Mouse (Mus musculus) macrophage (primary cell): ENCODE measurements around the gene Pln. TPM values are rescaled to one million over a fixed set of nuclear protein-coding genes. Genes with fewer than 3 reads are reported as not detected.
A peak's percentile ranks its signal among the peaks of the same experiment; 100 is the strongest.

ENCODE experiments used
- H3K27ac ChIP-seq: fragments of 350-480 bp; formaldehyde crosslinking; 2 replicates; pipeline ENCODE4 v1.9.0; 2021
- H3K36me3 ChIP-seq: fragments of 350-480 bp; formaldehyde crosslinking; 2 replicates; pipeline ENCODE4 v1.9.0; 2021; ENCODE audit errors: inconsistent target
- H3K4me3 ChIP-seq: fragments of 350-480 bp; formaldehyde crosslinking; 2 replicates; pipeline ENCODE4 v1.9.0; 2021; ENCODE audit errors: inconsistent target
- H3K79me2 ChIP-seq: fragments of 350-480 bp; formaldehyde crosslinking; 2 replicates; pipeline ENCODE4 v1.9.0; 2021; ENCODE audit errors: inconsistent target
- WGBS: methylation state at CpG from one replicate; pipeline ENCODE4 v1.1.7; 2026; ENCODE audit warnings: inconsistent platforms; ENCODE audit not compliant: missing documents; 5-methylcytosine and 5-hydroxymethylcytosine counted together
- polyA plus RNA-seq: library from polyadenylated mRNA; stranded (reverse); fragments of 250-400 nt; gene quantifications from 3 replicates; pipeline ENCODE4 v1.2.4, GENCODE M21; 2018; ENCODE audit warnings: inconsistent platforms

The Pln gene
- polyA plus RNA-seq, 1 experiment from 2014 or later: not detected

- Histone ChIP-seq H3K36me3 (peaks cover 4% of the 10 kb centered on the region; the same call in 1 of the 2 replicates), H3K4me3 (no peak overlapping the region), H3K27ac (no peak overlapping the region), H3K79me2 (no peaks in the 10 kb centered on the region; the same call in 1 of the 2 replicates)
- 91% methylated on average over 6 of the region's 10 CpGs for WGBS
These were observed 6.4 kb downstream of the Pln start for GRCm38 (mm10) chr10:53343865-53344264.

- Histone ChIP-seq H3K27ac (no peak overlapping the region), H3K36me3 (peaks cover 5% of the 10 kb centered on the region; the same call in 1 of the 2 replicates)
- 67% methylated on average over 4 of the region's 4 CpGs for WGBS
These were observed 8.0 kb downstream of the Pln start for GRCm38 (mm10) chr10:53345508-53345907.

GRCm38 (mm10) chr10:53346506-53346905, 9.0 kb downstream of the Pln start:
- Histone ChIP-seq H3K27ac (no peak overlapping the region), H3K79me2 (no peaks in the 10 kb centered on the region; the same call in 1 of the 2 replicates), H3K36me3 (peaks cover 5% of the 10 kb centered on the region; the same call in 1 of the 2 replicates), H3K4me3 (no peak overlapping the region)
- WGBS: 67% methylated on average over 3 of the region's 3 CpGs

More at GRCm38 (mm10) chr10:53345508-53345907, 8.0 kb downstream of the Pln start:
- Histone ChIP-seq H3K79me2 (no peaks in the 10 kb centered on the region; the same call in 1 of the 2 replicates), H3K4me3 (no peak overlapping the region)

GRCm38 (mm10) chr10:53346916-53347315, 9.4 kb downstream of the Pln start:
- 79% methylated on average over 5 of the region's 5 CpGs for WGBS
- Histone ChIP-seq H3K27ac (no peak overlapping the region), H3K79me2 (no peaks in the 10 kb centered on the region; the same call in 1 of the 2 replicates), H3K36me3 (peaks cover 5% of the 10 kb centered on the region; the same call in 1 of the 2 replicates), H3K4me3 (no peak overlapping the region)

- H3K4me3 ChIP-seq: no peak overlapping the region
- H3K27ac ChIP-seq: no peak overlapping the region
- no peaks in the 10 kb centered on the region; the same call in 1 of the 2 replicates for H3K79me2 ChIP-seq
- H3K36me3 ChIP-seq: peaks cover 5% of the 10 kb centered on the region; the same call in 1 of the 2 replicates
- 58% methylated on average over 10 of the region's 10 CpGs for WGBS
These were observed 10.6 kb downstream of the Pln start for GRCm38 (mm10) chr10:53347787-53348755.

GRCm38 (mm10) chr10:53349254-53349653, 11.8 kb downstream of the Pln start:
- H3K79me2 ChIP-seq: no peaks in the 10 kb centered on the region; the same call in 1 of the 2 replicates
- H3K36me3 ChIP-seq: peaks cover 5% of the 10 kb centered on the region; the same call in 1 of the 2 replicates
- 100% methylated on average over 1 of the region's 1 CpGs for WGBS
- H3K27ac ChIP-seq: no peak overlapping the region
- no peak overlapping the region for H3K4me3 ChIP-seq

GRCm38 (mm10) chr10:53353665-53354064, 16.2 kb downstream of the Pln start:
- no peak overlapping the region for H3K4me3 ChIP-seq
- no peak overlapping the region for H3K27ac ChIP-seq
- no peaks in the 10 kb centered on the region for H3K79me2 ChIP-seq
- H3K36me3 ChIP-seq: peaks cover 17% of the 10 kb centered on the region; the same call in 1 of the 2 replicates
- WGBS: 93% methylated on average over 3 of the region's 3 CpGs

GRCm38 (mm10) chr10:53359016-53359415, 21.5 kb downstream of the Pln start:
- Histone ChIP-seq H3K79me2 (peaks cover 17% of the 10 kb centered on the region; the same call in 1 of the 2 replicates), H3K4me3 (no peak overlapping the region)

GRCm38 (mm10) chr10:53364311-53364710, 26.8 kb downstream of the Pln start:
- no peak overlapping the region for H3K4me3 ChIP-seq
- no peak overlapping the region for H3K27ac ChIP-seq
- H3K79me2 ChIP-seq: peaks cover 47% of the 10 kb centered on the region; the same call in 1 of the 2 replicates
- H3K36me3 ChIP-seq: no peaks in the 10 kb centered on the region

More at GRCm38 (mm10) chr10:53359016-53359415, 21.5 kb downstream of the Pln start:
- Histone ChIP-seq H3K27ac (no peak overlapping the region), H3K36me3 (peaks cover 13% of the 10 kb centered on the region; the same call in 1 of the 2 replicates)
- WGBS: 97% methylated on average over 3 of the region's 3 CpGs

GRCm38 (mm10) chr10:53367265-53367664, 29.8 kb downstream of the Pln start:
- Histone ChIP-seq H3K79me2 (peaks cover 55% of the 10 kb centered on the region; the same call in 1 of the 2 replicates), H3K36me3 (no peaks in the 10 kb centered on the region), H3K4me3 (no peak overlapping the region), H3K27ac (no peak overlapping the region)
- WGBS: 100% methylated on average over 2 of the region's 2 CpGs

- Histone ChIP-seq H3K4me3 (no peak overlapping the region), H3K36me3 (no peaks in the 10 kb centered on the region), H3K79me2 (peaks cover 78% of the 10 kb centered on the region), H3K27ac (no peak overlapping the region)
- WGBS: 40% methylated on average over 6 of the region's 6 CpGs
These were observed 36.6 kb downstream of the Pln start for GRCm38 (mm10) chr10:53373885-53374578.

- peaks cover 57% of the 10 kb centered on the region for H3K79me2 ChIP-seq
- no peak overlapping the region for H3K4me3 ChIP-seq
- no peak overlapping the region for H3K27ac ChIP-seq
- H3K36me3 ChIP-seq: no peaks in the 10 kb centered on the region
These were observed 39.6 kb downstream of the Pln start for GRCm38 (mm10) chr10:53377096-53377495.

- H3K4me3 ChIP-seq: peak overlapping the region; percentile 44; the same call in 1 of the 2 replicates
- peaks cover 46% of the 10 kb centered on the region for H3K79me2 ChIP-seq
- 70% methylated on average over 6 of the region's 6 CpGs for WGBS
- no peak overlapping the region for H3K27ac ChIP-seq
- H3K36me3 ChIP-seq: no peaks in the 10 kb centered on the region
These were observed 40.8 kb downstream of the Pln start for GRCm38 (mm10) chr10:53378296-53378695.

- Histone ChIP-seq H3K79me2 (peaks cover 46% of the 10 kb centered on the region), H3K36me3 (no peaks in the 10 kb centered on the region), H3K4me3 (peak overlapping the region; percentile 44), H3K27ac (no peak overlapping the region)
- under 1% methylated on average over 56 of the region's 59 CpGs for WGBS
These were observed 41.7 kb downstream of the Pln start for GRCm38 (mm10) chr10:53378981-53379708.
